Mouse (Mus musculus): ENCODE results near the gene Crhr2. TPM values are rescaled to one million over a fixed set of nuclear protein-coding genes. Genes with fewer than 3 reads are reported as not detected.

Gene Crhr2
- polyA plus RNA-seq, 1 experiment from 2014 or later = 0.31 TPM

DNA sequence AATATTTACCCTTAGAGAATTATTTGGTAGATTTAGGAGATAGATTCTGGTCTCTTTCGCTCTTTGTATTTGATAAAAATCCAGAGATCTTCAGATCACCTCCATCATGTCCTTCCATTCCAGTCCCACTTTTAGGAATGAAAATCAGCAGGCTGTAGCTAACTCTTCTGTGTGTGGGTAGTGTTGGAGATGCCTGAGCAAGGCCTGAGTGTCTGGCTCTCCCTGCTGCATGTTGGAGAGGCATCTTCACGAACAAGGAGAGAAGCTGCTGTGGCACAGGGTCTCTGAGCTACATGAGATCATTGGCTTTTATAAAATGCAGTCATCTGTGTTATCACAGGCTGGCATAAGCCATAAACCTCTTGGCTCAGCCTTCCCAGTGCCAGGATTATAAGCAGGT is 66.9 kb downstream of the Crhr2 start:
- 93% methylated on average over 2 of the region's 2 CpGs for WGBS
- H3K27ac ChIP-seq (ENCODE audit: low read depth, low read length) = no peak overlapping the region
- DNase-seq (ENCODE audit: low spot score) (no peak), ATAC-seq (ENCODE audit: low FRiP score) (no peak)
- H3K4me3 ChIP-seq (ENCODE audit: low read depth, low read length) = no peak overlapping the region
- no peaks in the 10 kb centered on the region for H3K4me1 ChIP-seq (replicated peaks; ENCODE audit: control insufficient read depth, insufficient read depth, low read length)
- H3K9ac ChIP-seq (ENCODE audit: low read depth, low read length) = no peak overlapping the region
- no peaks in the 10 kb centered on the region for H3K27me3 ChIP-seq (ENCODE audit: control insufficient read depth, insufficient read depth, low read length)
- H3K9me3 ChIP-seq (ENCODE audit: control insufficient read depth, low read length) = no peaks in the 10 kb centered on the region
- peaks cover 7% of the 10 kb centered on the region for H3K36me3 ChIP-seq (ENCODE audit: control insufficient read depth, insufficient read depth, low read length)
- no peak overlapping the region for H3K4me2 ChIP-seq (replicated peaks; ENCODE audit: low read depth, low read length)

DNA sequence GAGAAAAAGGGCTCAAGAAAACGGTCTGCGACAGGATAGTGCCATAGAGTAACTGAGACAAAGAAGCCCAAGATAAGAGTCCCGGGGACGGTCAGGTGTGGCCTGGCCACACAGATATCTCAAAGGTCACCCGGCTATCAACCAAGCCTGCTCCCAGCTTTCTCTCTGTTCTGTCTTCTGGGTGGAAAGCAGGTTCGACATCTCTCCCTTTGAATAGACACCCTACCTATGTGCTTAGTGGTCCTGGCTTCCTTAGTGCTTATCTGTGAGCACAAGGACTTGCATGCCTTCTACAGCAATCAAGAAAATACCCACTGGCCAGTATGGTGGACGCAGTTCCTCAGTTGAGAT is 68.4 kb downstream of the Crhr2 start:
- peaks cover 7% of the 10 kb centered on the region for H3K36me3 ChIP-seq (ENCODE audit: control insufficient read depth, insufficient read depth, low read length)
- no peak for ATAC-seq (ENCODE audit: low FRiP score)

DNA sequence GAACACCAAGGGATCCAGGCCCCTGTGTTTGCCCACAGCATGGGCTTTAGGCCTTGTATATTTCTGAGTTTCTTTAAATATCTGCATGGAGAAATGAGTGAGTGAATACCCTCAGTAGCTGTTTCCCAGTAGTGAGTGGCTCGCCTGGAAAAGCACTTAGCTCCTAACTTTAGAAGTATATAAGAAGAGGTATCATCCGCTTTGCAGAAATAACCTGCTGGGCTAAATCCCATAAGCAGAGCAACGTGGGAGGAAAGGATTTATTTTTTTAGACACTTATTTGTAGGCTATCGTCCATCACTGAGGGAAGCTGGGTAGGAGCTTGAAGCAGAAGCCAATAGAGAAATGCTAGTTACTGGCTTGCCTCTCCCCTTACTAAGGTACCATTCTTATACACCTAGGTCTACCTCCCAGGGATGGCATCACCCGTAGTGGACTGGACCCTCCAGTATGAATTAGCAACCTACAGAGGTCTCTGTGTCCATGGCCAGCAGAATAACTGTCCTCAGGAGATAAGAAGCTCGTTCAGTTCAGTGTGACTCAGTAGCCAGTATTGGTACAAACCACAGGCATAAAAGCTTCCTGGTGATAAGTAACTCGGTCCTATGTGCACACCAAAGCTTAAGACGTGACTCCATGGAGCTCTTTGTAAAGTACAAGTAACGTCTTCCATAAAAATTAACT is 68.9 kb downstream of the Crhr2 start:
- H3K4me1 ChIP-seq (replicated peaks; ENCODE audit: control insufficient read depth, insufficient read depth, low read length) = no peaks in the 10 kb centered on the region
- ATAC-seq (ENCODE audit: low FRiP score) (no peak), DNase-seq (ENCODE audit: low spot score) (no peak)
- no peak overlapping the region for H3K9ac ChIP-seq (ENCODE audit: low read depth, low read length)
- no peaks in the 10 kb centered on the region for H3K27me3 ChIP-seq (ENCODE audit: control insufficient read depth, insufficient read depth, low read length)
- H3K4me2 ChIP-seq (replicated peaks; ENCODE audit: low read depth, low read length) = no peak overlapping the region
- peaks cover 7% of the 10 kb centered on the region for H3K36me3 ChIP-seq (ENCODE audit: control insufficient read depth, insufficient read depth, low read length)
- H3K4me3 ChIP-seq (ENCODE audit: low read depth, low read length) = no peak overlapping the region
- no peaks in the 10 kb centered on the region for H3K9me3 ChIP-seq (ENCODE audit: control insufficient read depth, low read length)
- WGBS = 93% methylated on average over 9 of the region's 9 CpGs
- no peak overlapping the region for H3K27ac ChIP-seq (ENCODE audit: low read depth, low read length)

More for the DNA sequence above, 68.4 kb downstream of the Crhr2 start:
- H3K9ac ChIP-seq (ENCODE audit: low read depth, low read length) = no peak overlapping the region
- WGBS = 94% methylated on average over 7 of the region's 7 CpGs
- no peaks in the 10 kb centered on the region for H3K9me3 ChIP-seq (ENCODE audit: control insufficient read depth, low read length)
- H3K4me3 ChIP-seq (ENCODE audit: low read depth, low read length) = no peak overlapping the region
- no peaks in the 10 kb centered on the region for H3K4me1 ChIP-seq (replicated peaks; ENCODE audit: control insufficient read depth, insufficient read depth, low read length)
- DNase-seq (ENCODE audit: low spot score) = no peak
- H3K27me3 ChIP-seq (ENCODE audit: control insufficient read depth, insufficient read depth, low read length) = no peaks in the 10 kb centered on the region
- no peak overlapping the region for H3K27ac ChIP-seq (ENCODE audit: low read depth, low read length)
- H3K4me2 ChIP-seq (replicated peaks; ENCODE audit: low read depth, low read length) = no peak overlapping the region

DNA sequence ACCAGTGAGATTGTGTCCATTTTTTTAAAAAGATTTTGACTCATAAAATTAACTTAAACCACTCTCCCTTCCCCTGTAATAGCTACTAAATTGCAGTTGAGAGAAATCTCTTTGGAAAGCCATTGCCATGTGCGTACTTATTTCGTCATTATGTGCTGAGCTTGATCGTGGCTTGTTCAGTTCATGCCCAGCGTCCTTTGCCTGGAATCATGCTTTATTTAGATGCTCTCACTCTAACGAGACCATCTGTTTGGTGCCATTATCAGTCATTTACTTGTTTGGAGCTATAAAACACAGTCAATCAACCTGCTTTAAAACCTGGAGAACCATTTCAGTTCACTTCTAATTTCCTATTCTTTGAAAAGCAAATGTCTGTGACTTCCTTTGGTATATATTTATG is 70.6 kb downstream of the Crhr2 start:
- H3K4me3 ChIP-seq (ENCODE audit: low read depth, low read length) = no peak overlapping the region
- 91% methylated on average over 5 of the region's 5 CpGs for WGBS
- no peak overlapping the region for H3K27ac ChIP-seq (ENCODE audit: low read depth, low read length)
- H3K4me1 ChIP-seq (replicated peaks; ENCODE audit: control insufficient read depth, insufficient read depth, low read length) = no peaks in the 10 kb centered on the region
- no peak overlapping the region for H3K4me2 ChIP-seq (replicated peaks; ENCODE audit: low read depth, low read length)
- DNase-seq (ENCODE audit: low spot score) (no peak), ATAC-seq (ENCODE audit: low FRiP score) (no peak)
- no peaks in the 10 kb centered on the region for H3K27me3 ChIP-seq (ENCODE audit: control insufficient read depth, insufficient read depth, low read length)
- H3K36me3 ChIP-seq (ENCODE audit: control insufficient read depth, insufficient read depth, low read length) = peaks cover 7% of the 10 kb centered on the region
- no peaks in the 10 kb centered on the region for H3K9me3 ChIP-seq (ENCODE audit: control insufficient read depth, low read length)
- no peak overlapping the region for H3K9ac ChIP-seq (ENCODE audit: low read depth, low read length)

DNA sequence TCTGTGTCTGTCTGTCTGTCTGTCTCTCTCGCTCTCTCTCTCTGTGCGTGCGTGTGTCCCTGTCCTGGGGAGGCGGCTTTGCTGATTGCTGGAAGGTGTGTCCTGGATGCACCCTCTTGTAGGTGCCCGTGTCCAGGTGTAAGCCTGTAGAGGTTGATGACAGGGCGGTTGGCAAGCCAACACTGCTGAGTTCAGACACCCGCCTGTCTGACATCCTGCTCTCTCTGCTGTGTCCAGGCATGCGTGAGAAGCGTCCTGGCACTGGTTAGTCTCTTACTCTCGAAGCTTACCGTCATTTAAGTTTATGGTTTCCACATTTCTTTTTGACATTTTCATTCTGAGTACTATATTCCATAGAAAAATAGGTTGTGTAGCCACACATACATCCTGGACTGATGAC is 71.5 kb downstream of the Crhr2 start:
- H3K4me2 ChIP-seq (replicated peaks; ENCODE audit: low read depth, low read length) = no peak overlapping the region
- WGBS = 94% methylated on average over 11 of the region's 11 CpGs
- H3K36me3 ChIP-seq (ENCODE audit: control insufficient read depth, insufficient read depth, low read length) = peaks cover 7% of the 10 kb centered on the region
- H3K4me3 ChIP-seq (ENCODE audit: low read depth, low read length) = no peak overlapping the region
- no peaks in the 10 kb centered on the region for H3K27me3 ChIP-seq (ENCODE audit: control insufficient read depth, insufficient read depth, low read length)
- no peak for DNase-seq (ENCODE audit: low spot score)
- no peaks in the 10 kb centered on the region for H3K9me3 ChIP-seq (ENCODE audit: control insufficient read depth, low read length)
- H3K4me1 ChIP-seq (replicated peaks; ENCODE audit: control insufficient read depth, insufficient read depth, low read length) = no peaks in the 10 kb centered on the region
- no peak overlapping the region for H3K9ac ChIP-seq (ENCODE audit: low read depth, low read length)
- ATAC-seq (ENCODE audit: low FRiP score) = no peak
- H3K27ac ChIP-seq (ENCODE audit: low read depth, low read length) = no peak overlapping the region

DNA sequence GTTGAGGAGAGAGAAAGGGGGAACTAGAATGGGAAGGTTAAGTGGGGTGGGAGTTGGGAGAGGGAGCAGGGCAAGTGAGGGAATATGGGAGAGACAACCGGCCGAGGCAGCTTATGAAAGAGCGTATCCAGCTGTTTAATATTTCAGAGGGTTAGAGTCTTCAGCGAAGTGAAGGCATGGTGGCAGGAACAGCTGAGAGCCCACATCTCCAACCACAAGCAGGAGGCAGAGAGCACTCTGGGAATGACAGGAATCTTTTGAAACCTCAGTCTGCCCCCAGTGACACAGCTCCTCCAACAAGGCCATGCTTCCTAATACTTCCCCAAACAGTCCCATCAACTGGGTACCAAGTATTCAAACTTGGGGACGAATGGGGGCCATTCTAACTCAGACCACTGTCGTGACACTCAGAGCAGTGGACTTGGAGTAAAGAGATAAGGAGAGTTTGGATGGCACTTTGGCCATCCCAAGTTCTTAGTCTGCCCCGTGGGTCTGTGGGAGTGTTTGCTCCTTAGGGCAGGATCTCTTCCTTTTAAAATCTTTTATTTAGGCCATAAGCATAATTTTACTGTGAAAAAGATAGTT is 72.5 kb downstream of the Crhr2 start:
- no peak overlapping the region for H3K4me3 ChIP-seq (ENCODE audit: low read depth, low read length)
- WGBS = 93% methylated on average over 7 of the region's 7 CpGs
- H3K9me3 ChIP-seq (ENCODE audit: control insufficient read depth, low read length) = no peaks in the 10 kb centered on the region
- H3K27ac ChIP-seq (ENCODE audit: low read depth, low read length) = no peak overlapping the region
- no peak overlapping the region for H3K4me2 ChIP-seq (replicated peaks; ENCODE audit: low read depth, low read length)
- H3K27me3 ChIP-seq (ENCODE audit: control insufficient read depth, insufficient read depth, low read length) = no peaks in the 10 kb centered on the region
- H3K4me1 ChIP-seq (replicated peaks; ENCODE audit: control insufficient read depth, insufficient read depth, low read length) = no peaks in the 10 kb centered on the region
- H3K36me3 ChIP-seq (ENCODE audit: control insufficient read depth, insufficient read depth, low read length) = peaks cover 9% of the 10 kb centered on the region
- ATAC-seq (ENCODE audit: low FRiP score) = no peak
- no peak for DNase-seq (ENCODE audit: low spot score)
- H3K9ac ChIP-seq (ENCODE audit: low read depth, low read length) = no peak overlapping the region

DNA sequence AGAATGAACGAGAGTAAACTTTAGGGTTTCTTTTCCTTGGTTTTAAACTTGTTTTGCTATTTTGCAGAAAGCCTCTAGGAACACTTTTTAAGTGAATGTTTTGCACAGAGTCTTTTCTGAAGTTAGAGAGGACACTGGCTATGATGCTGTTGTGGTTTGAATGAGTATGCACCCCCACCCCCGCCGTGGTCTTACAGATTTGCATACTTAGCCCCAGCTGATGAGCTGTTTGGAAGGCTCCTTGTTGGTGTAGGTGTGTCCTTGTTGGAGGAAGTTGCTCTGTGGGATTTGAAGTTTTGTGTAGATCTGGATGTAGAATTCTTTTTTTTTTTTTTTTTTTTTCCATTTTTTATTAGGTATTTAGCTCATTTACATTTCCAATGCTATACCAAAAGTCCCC is 75.4 kb downstream of the Crhr2 start:
- over 99% methylated on average over 3 of the region's 3 CpGs for WGBS
- no peak overlapping the region for H3K4me3 ChIP-seq (ENCODE audit: low read depth, low read length)
- DNase-seq (ENCODE audit: low spot score) (no peak), ATAC-seq (ENCODE audit: low FRiP score) (no peak)
- H3K36me3 ChIP-seq (ENCODE audit: control insufficient read depth, insufficient read depth, low read length) = peaks cover 5% of the 10 kb centered on the region; the same call in 1 of the 2 replicates
- H3K4me1 ChIP-seq (replicated peaks; ENCODE audit: control insufficient read depth, insufficient read depth, low read length) = no peaks in the 10 kb centered on the region
- no peak overlapping the region for H3K9ac ChIP-seq (ENCODE audit: low read depth, low read length)
- no peak overlapping the region for H3K27ac ChIP-seq (ENCODE audit: low read depth, low read length)
- H3K9me3 ChIP-seq (ENCODE audit: control insufficient read depth, low read length) = no peaks in the 10 kb centered on the region
- no peaks in the 10 kb centered on the region for H3K27me3 ChIP-seq (ENCODE audit: control insufficient read depth, insufficient read depth, low read length)
- no peak overlapping the region for H3K4me2 ChIP-seq (replicated peaks; ENCODE audit: low read depth, low read length)

DNA sequence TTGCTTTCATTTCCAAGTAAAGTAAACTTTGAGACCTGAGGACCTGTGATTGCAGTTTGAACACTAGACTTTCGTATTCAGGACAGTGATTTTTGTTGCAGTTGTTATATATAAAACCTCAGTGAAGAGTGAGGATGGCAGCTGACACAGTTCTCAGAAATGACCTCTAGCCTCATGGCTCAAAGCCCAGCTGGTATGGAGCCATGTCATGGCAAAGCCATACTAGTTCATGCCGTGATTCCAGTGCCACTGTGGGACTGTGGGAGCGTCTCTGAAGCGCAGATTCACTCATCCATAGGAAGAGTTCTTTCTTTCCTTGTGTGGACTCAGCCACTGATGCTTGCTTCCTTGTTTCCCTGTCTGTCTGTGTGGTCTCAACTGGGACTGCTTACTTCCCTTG is 78.3 kb downstream of the Crhr2 start:
- H3K9me3 ChIP-seq (ENCODE audit: control insufficient read depth, low read length) = no peaks in the 10 kb centered on the region
- H3K36me3 ChIP-seq (ENCODE audit: control insufficient read depth, insufficient read depth, low read length) = 0 out of 2 replicates have a peak, but pooled peaks cover 5% of the 10 kb centered on the region
- H3K9ac ChIP-seq (ENCODE audit: low read depth, low read length) = no peak overlapping the region
- WGBS = 90% methylated on average over 4 of the region's 4 CpGs
- H3K4me1 ChIP-seq (replicated peaks; ENCODE audit: control insufficient read depth, insufficient read depth, low read length) = no peaks in the 10 kb centered on the region
- DNase-seq (ENCODE audit: low spot score) (no peak), ATAC-seq (ENCODE audit: low FRiP score) (no peak)
- no peak overlapping the region for H3K4me3 ChIP-seq (ENCODE audit: low read depth, low read length)
- no peak overlapping the region for H3K27ac ChIP-seq (ENCODE audit: low read depth, low read length)
- no peaks in the 10 kb centered on the region for H3K27me3 ChIP-seq (ENCODE audit: control insufficient read depth, insufficient read depth, low read length)
- no peak overlapping the region for H3K4me2 ChIP-seq (replicated peaks; ENCODE audit: low read depth, low read length)

DNA sequence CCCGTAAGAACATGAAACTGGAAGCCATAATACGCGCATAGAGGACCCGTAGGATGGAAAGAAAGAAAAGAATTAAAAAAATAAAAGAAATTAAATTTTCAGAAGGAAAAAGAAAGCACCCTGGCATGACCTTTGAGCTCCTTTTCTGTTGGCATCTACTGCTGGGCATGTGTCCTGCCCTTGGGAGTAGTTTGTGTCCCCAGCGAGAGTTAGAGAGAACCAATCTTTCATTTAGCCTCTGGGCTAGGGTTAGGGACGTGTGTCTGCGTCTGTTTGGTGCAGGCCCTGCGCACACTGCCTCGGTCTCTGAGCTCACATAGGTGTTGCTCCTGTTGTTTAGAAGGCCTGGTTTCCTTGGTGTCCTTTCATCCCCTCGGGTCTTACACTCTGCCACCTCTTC is 83.6 kb downstream of the Crhr2 start:
- Histone ChIP-seq H3K36me3 (ENCODE audit: control insufficient read depth, insufficient read depth, low read length) (0 out of 2 replicates have a peak, but pooled peaks cover 3% of the 10 kb centered on the region), H3K9ac (ENCODE audit: low read depth, low read length) (no peak overlapping the region), H3K4me1 (replicated peaks; ENCODE audit: control insufficient read depth, insufficient read depth, low read length) (no peaks in the 10 kb centered on the region), H3K9me3 (ENCODE audit: control insufficient read depth, low read length) (no peaks in the 10 kb centered on the region), H3K4me3 (ENCODE audit: low read depth, low read length) (no peak overlapping the region), H3K27ac (ENCODE audit: low read depth, low read length) (no peak overlapping the region), H3K27me3 (ENCODE audit: control insufficient read depth, insufficient read depth, low read length) (no peaks in the 10 kb centered on the region), H3K4me2 (replicated peaks; ENCODE audit: low read depth, low read length) (no peak overlapping the region)
- no peak for DNase-seq (ENCODE audit: low spot score)
- no peak for ATAC-seq (ENCODE audit: low FRiP score)
- WGBS = 96% methylated on average over 10 of the region's 10 CpGs

All from hindbrain, embryonic 11.5 days (tissue).